Mouse (Mus musculus): ENCODE data around the gene Tmem131l. TPM values are rescaled to one million over a fixed set of nuclear protein-coding genes. Genes with fewer than 3 reads are reported as not detected.
A peak's percentile ranks its signal among the peaks of the same experiment; 100 is the strongest.

The Tmem131l gene
- polyA plus RNA-seq, 1 experiment from 2014 or later: 87.7 TPM

GRCm38 (mm10) chr3:83915102-83915501 is 124.9 kb downstream of the Tmem131l start:
- H3K36me3 ChIP-seq (ENCODE audit: control insufficient read depth, insufficient read depth, low read length): peaks cover 8% of the 10 kb centered on the region
- no peak overlapping the region for H3K4me2 ChIP-seq (ENCODE audit: low read depth)
- DNase-seq (ENCODE audit: low spot score): no peak
- no peaks in the 10 kb centered on the region for H3K9me3 ChIP-seq (ENCODE audit: control insufficient read depth, low read length)
- no peak overlapping the region for H3K9ac ChIP-seq (ENCODE audit: low read length)
- no peaks in the 10 kb centered on the region for H3K27me3 ChIP-seq (ENCODE audit: control insufficient read depth, insufficient read depth, low read length)
- 92% methylated on average over 3 of the region's 3 CpGs for WGBS
- no peak for ATAC-seq (ENCODE audit: insufficient read depth, low FRiP score, low TSS enrichment)
- no peaks in the 10 kb centered on the region for H3K4me1 ChIP-seq (ENCODE audit: control insufficient read depth, insufficient read depth, low read length)
- H3K4me3 ChIP-seq (ENCODE audit: low read depth, low read length): no peak overlapping the region
- H3K27ac ChIP-seq (ENCODE audit: low read depth, low read length): no peak overlapping the region

GRCm38 (mm10) chr3:83910707-83911106 is 129.3 kb downstream of the Tmem131l start:
- no peak for ATAC-seq (ENCODE audit: insufficient read depth, low FRiP score, low TSS enrichment)
- no peaks in the 10 kb centered on the region for H3K9me3 ChIP-seq (ENCODE audit: control insufficient read depth, low read length)
- no peak overlapping the region for H3K9ac ChIP-seq (ENCODE audit: low read length)
- H3K4me2 ChIP-seq (ENCODE audit: low read depth): no peak overlapping the region
- WGBS: 95% methylated on average over 5 of the region's 5 CpGs
- DNase-seq (ENCODE audit: low spot score): no peak
- no peaks in the 10 kb centered on the region for H3K27me3 ChIP-seq (ENCODE audit: control insufficient read depth, insufficient read depth, low read length)
- H3K27ac ChIP-seq (ENCODE audit: low read depth, low read length): no peak overlapping the region
- H3K4me3 ChIP-seq (ENCODE audit: low read depth, low read length): no peak overlapping the region
- peaks cover 5% of the 10 kb centered on the region for H3K36me3 ChIP-seq (ENCODE audit: control insufficient read depth, insufficient read depth, low read length)
- H3K4me1 ChIP-seq (ENCODE audit: control insufficient read depth, insufficient read depth, low read length): no peaks in the 10 kb centered on the region

- no peak for ATAC-seq (ENCODE audit: insufficient read depth, low FRiP score, low TSS enrichment)
- Histone ChIP-seq H3K27me3 (ENCODE audit: control insufficient read depth, insufficient read depth, low read length) (no peaks in the 10 kb centered on the region), H3K4me3 (ENCODE audit: low read depth, low read length) (no peak overlapping the region), H3K4me1 (ENCODE audit: control insufficient read depth, insufficient read depth, low read length) (no peaks in the 10 kb centered on the region), H3K9ac (ENCODE audit: low read length) (no peak overlapping the region), H3K36me3 (ENCODE audit: control insufficient read depth, insufficient read depth, low read length) (peaks cover 13% of the 10 kb centered on the region), H3K4me2 (ENCODE audit: low read depth) (no peak overlapping the region), H3K9me3 (ENCODE audit: control insufficient read depth, low read length) (no peaks in the 10 kb centered on the region), H3K27ac (ENCODE audit: low read depth, low read length) (no peak overlapping the region)
- 97% methylated on average over 9 of the region's 9 CpGs for WGBS
- DNase-seq (ENCODE audit: low spot score): no peak
These were observed 133.8 kb downstream of the Tmem131l start for GRCm38 (mm10) chr3:83906185-83906584.

DNA sequence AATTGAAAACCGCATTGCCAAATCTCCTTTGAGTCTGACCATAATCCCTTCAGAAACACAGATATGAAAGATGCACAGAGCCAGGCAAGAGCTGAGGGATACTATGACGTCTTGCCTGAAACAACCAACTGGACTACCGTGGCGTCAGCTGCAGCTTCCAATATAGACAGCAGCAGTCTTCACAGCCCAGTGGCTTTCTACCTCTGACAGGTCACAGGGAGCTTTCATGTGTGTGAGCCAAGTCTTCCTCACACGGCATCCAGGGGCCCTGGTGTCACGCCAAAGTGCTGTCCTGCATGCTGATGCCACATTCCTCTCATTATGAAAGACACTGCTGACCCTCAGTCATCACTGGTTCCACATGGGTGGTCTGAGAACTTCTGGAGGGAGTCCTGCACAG is 134.8 kb downstream of the Tmem131l start:
- no peak for ATAC-seq (ENCODE audit: insufficient read depth, low FRiP score, low TSS enrichment)
- H3K4me2 ChIP-seq (ENCODE audit: low read depth): no peak overlapping the region
- 88% methylated on average over 6 of the region's 6 CpGs for WGBS
- DNase-seq (ENCODE audit: low spot score): no peak
- H3K36me3 ChIP-seq (ENCODE audit: control insufficient read depth, insufficient read depth, low read length): peaks cover 17% of the 10 kb centered on the region
- no peak overlapping the region for H3K4me3 ChIP-seq (ENCODE audit: low read depth, low read length)
- no peaks in the 10 kb centered on the region for H3K4me1 ChIP-seq (ENCODE audit: control insufficient read depth, insufficient read depth, low read length)
- no peak overlapping the region for H3K27ac ChIP-seq (ENCODE audit: low read depth, low read length)
- H3K27me3 ChIP-seq (ENCODE audit: control insufficient read depth, insufficient read depth, low read length): no peaks in the 10 kb centered on the region
- H3K9me3 ChIP-seq (ENCODE audit: control insufficient read depth, low read length): no peaks in the 10 kb centered on the region
- H3K9ac ChIP-seq (ENCODE audit: low read length): no peak overlapping the region

- Histone ChIP-seq H3K4me3 (ENCODE audit: low read depth, low read length) (no peak overlapping the region), H3K9me3 (ENCODE audit: control insufficient read depth, low read length) (no peaks in the 10 kb centered on the region), H3K4me1 (ENCODE audit: control insufficient read depth, insufficient read depth, low read length) (no peaks in the 10 kb centered on the region), H3K36me3 (ENCODE audit: control insufficient read depth, insufficient read depth, low read length) (peaks cover 17% of the 10 kb centered on the region), H3K27me3 (ENCODE audit: control insufficient read depth, insufficient read depth, low read length) (no peaks in the 10 kb centered on the region), H3K27ac (ENCODE audit: low read depth, low read length) (no peak overlapping the region), H3K4me2 (ENCODE audit: low read depth) (no peak overlapping the region), H3K9ac (ENCODE audit: low read length) (no peak overlapping the region)
- ATAC-seq (ENCODE audit: insufficient read depth, low FRiP score, low TSS enrichment) (no peak), DNase-seq (ENCODE audit: low spot score) (no peak)
- WGBS: 89% methylated on average over 14 of the region's 14 CpGs
These were observed 135.6 kb downstream of the Tmem131l start for GRCm38 (mm10) chr3:83904176-83904958.

- Histone ChIP-seq H3K27ac (ENCODE audit: low read depth, low read length) (no peak overlapping the region), H3K4me3 (ENCODE audit: low read depth, low read length) (no peak overlapping the region), H3K9ac (ENCODE audit: low read length) (no peak overlapping the region), H3K36me3 (ENCODE audit: control insufficient read depth, insufficient read depth, low read length) (peaks cover 20% of the 10 kb centered on the region), H3K27me3 (ENCODE audit: control insufficient read depth, insufficient read depth, low read length) (no peaks in the 10 kb centered on the region), H3K4me2 (ENCODE audit: low read depth) (no peak overlapping the region), H3K9me3 (ENCODE audit: control insufficient read depth, low read length) (no peaks in the 10 kb centered on the region), H3K4me1 (ENCODE audit: control insufficient read depth, insufficient read depth, low read length) (no peaks in the 10 kb centered on the region)
- WGBS: 95% methylated on average over 5 of the region's 5 CpGs
- DNase-seq (ENCODE audit: low spot score) (no peak), ATAC-seq (ENCODE audit: insufficient read depth, low FRiP score, low TSS enrichment) (no peak)
These were observed 137.0 kb downstream of the Tmem131l start for GRCm38 (mm10) chr3:83902943-83903342.

DNA sequence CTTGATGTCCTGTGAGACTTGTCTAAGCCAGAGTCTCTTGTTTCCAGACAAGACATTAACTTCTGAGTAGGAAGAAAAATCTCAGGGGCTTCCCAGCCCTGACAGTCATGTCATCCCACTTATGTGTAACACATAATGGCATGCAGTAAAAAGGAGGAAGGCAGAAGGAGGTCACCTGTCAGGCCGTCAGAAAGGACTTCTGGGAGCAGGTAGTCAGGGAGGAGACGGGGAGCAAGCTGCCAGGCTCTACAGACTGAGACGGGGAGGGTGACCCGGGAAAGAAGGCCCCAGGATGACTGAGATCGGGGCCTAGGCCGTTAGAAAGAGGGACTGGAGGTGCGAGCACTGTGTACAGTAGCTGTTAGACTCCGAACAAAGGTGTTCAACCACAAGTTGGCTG is 137.5 kb downstream of the Tmem131l start:
- Histone ChIP-seq H3K27me3 (ENCODE audit: control insufficient read depth, insufficient read depth, low read length) (no peaks in the 10 kb centered on the region), H3K9ac (ENCODE audit: low read length) (no peak overlapping the region), H3K4me1 (ENCODE audit: control insufficient read depth, insufficient read depth, low read length) (no peaks in the 10 kb centered on the region), H3K4me3 (ENCODE audit: low read depth, low read length) (no peak overlapping the region), H3K4me2 (ENCODE audit: low read depth) (no peak overlapping the region), H3K27ac (ENCODE audit: low read depth, low read length) (no peak overlapping the region), H3K9me3 (ENCODE audit: control insufficient read depth, low read length) (no peaks in the 10 kb centered on the region), H3K36me3 (ENCODE audit: control insufficient read depth, insufficient read depth, low read length) (peaks cover 24% of the 10 kb centered on the region)
- 94% methylated on average over 8 of the region's 8 CpGs for WGBS
- DNase-seq (ENCODE audit: low spot score) (no peak), ATAC-seq (ENCODE audit: insufficient read depth, low FRiP score, low TSS enrichment) (no peak)

DNA sequence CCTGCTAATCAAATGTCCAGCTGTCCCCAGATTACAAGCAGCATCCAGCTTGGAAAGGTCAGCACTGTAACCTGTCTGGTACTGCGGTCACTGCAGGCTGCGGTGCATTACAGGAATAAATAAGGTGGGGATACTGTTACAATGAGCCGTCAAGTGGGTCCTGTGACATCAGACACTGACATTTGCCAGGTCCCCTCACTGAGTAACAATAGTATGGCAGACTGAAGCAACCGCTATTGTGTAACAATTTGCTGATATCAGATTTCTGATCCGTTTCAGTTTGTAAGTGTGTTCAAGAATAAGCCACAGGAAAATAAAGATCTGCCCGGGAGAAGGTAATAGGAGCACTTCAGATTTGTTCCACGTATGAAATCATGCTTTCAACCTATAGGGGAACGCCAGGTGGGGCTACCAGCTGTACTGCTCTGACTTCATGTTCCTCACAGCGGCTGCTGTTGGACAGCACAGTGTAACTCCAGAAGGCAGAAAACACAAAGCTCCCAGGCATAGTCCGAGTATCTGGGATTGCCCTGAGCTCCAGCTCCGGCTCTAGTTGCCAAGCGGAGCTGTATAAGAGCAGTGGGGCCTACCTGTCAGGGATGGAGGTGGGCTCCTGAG is 139.1 kb downstream of the Tmem131l start:
- ATAC-seq (ENCODE audit: insufficient read depth, low FRiP score, low TSS enrichment) (no peak), DNase-seq (ENCODE audit: low spot score) (no peak)
- Histone ChIP-seq H3K4me2 (ENCODE audit: low read depth) (no peak overlapping the region), H3K9me3 (ENCODE audit: control insufficient read depth, low read length) (no peaks in the 10 kb centered on the region), H3K27me3 (ENCODE audit: control insufficient read depth, insufficient read depth, low read length) (no peaks in the 10 kb centered on the region), H3K4me1 (ENCODE audit: control insufficient read depth, insufficient read depth, low read length) (no peaks in the 10 kb centered on the region), H3K27ac (ENCODE audit: low read depth, low read length) (no peak overlapping the region), H3K36me3 (ENCODE audit: control insufficient read depth, insufficient read depth, low read length) (peaks cover 24% of the 10 kb centered on the region), H3K9ac (ENCODE audit: low read length) (no peak overlapping the region), H3K4me3 (ENCODE audit: low read depth, low read length) (no peak overlapping the region)
- 90% methylated on average over 12 of the region's 12 CpGs for WGBS

GRCm38 (mm10) chr3:83899556-83899955 is 140.4 kb downstream of the Tmem131l start:
- WGBS: 61% methylated on average over 8 of the region's 8 CpGs
- DNase-seq (ENCODE audit: low spot score) (peak; percentile 48), ATAC-seq (ENCODE audit: insufficient read depth, low FRiP score, low TSS enrichment) (no peak)
- Histone ChIP-seq H3K27ac (ENCODE audit: low read depth, low read length) (no peak overlapping the region), H3K27me3 (ENCODE audit: control insufficient read depth, insufficient read depth, low read length) (no peaks in the 10 kb centered on the region), H3K4me1 (ENCODE audit: control insufficient read depth, insufficient read depth, low read length) (no peaks in the 10 kb centered on the region), H3K36me3 (ENCODE audit: control insufficient read depth, insufficient read depth, low read length) (peaks cover 13% of the 10 kb centered on the region), H3K9ac (ENCODE audit: low read length) (no peak overlapping the region), H3K9me3 (ENCODE audit: control insufficient read depth, low read length) (no peaks in the 10 kb centered on the region), H3K4me3 (ENCODE audit: low read depth, low read length) (no peak overlapping the region), H3K4me2 (ENCODE audit: low read depth) (no peak overlapping the region)

Data from neural tube, embryonic 11.5 days (tissue).